Mouse (Mus musculus) mouse trophoblast stem cell (cell line): ENCODE measurements around the gene Il1r2.

Experiments used
- in situ Hi-C, 2 experiments: fragments of 300-500 bp; cut with MseI, MboI; formaldehyde crosslinking; loops; 2 replicates in 1 of 2; 3 replicates in 1 of 2; pipeline ENCODE4 v1.15.1; 2025

Il1r2 gene

GRCm38 (mm10) chr1:40059122-40059774 is 14.6 kb upstream of the Il1r2 start:
- in situ Hi-C loops = no loop called here

- in situ Hi-C loops = no loop called here
Measured at GRCm38 (mm10) chr1:40061359-40061758, 12.5 kb upstream of the Il1r2 start.

GRCm38 (mm10) chr1:40063409-40063808 is 10.5 kb upstream of the Il1r2 start:
- in situ Hi-C loops = no loop called here

GRCm38 (mm10) chr1:40064508-40064907 is 9.4 kb upstream of the Il1r2 start:
- in situ Hi-C loops = no loop called here

GRCm38 (mm10) chr1:40072558-40072957 is 1.3 kb upstream of the Il1r2 start:
- in situ Hi-C loops = no loop called here

- in situ Hi-C loops = no loop called here
Measured at GRCm38 (mm10) chr1:40077328-40077727, 3.4 kb downstream of the Il1r2 start.

- in situ Hi-C loops = no loop called here
Measured at GRCm38 (mm10) chr1:40081041-40081440, 7.2 kb downstream of the Il1r2 start.

GRCm38 (mm10) chr1:40084386-40084785 is 10.5 kb downstream of the Il1r2 start:
- in situ Hi-C loops = no loop called here

GRCm38 (mm10) chr1:40085403-40086182 is 11.7 kb downstream of the Il1r2 start:
- in situ Hi-C loops = no loop called here

GRCm38 (mm10) chr1:40091160-40091559 is 17.3 kb downstream of the Il1r2 start:
- in situ Hi-C loops = no loop called here

GRCm38 (mm10) chr1:40092541-40092940 is 18.7 kb downstream of the Il1r2 start:
- in situ Hi-C loops = no loop called here

GRCm38 (mm10) chr1:40094601-40095304 is 20.9 kb downstream of the Il1r2 start:
- in situ Hi-C loops = no loop called here

GRCm38 (mm10) chr1:40095585-40095984 is 21.7 kb downstream of the Il1r2 start:
- in situ Hi-C loops = no loop called here

GRCm38 (mm10) chr1:40106306-40106705 is 32.4 kb downstream of the Il1r2 start:
- in situ Hi-C loops = no loop called here

- in situ Hi-C loops = no loop called here
Measured at GRCm38 (mm10) chr1:40106719-40107118, 32.8 kb downstream of the Il1r2 start.

- in situ Hi-C loops = no loop called here
Measured at GRCm38 (mm10) chr1:40107971-40108749, 34.3 kb downstream of the Il1r2 start.

GRCm38 (mm10) chr1:40109736-40110135 is 35.9 kb downstream of the Il1r2 start:
- in situ Hi-C loops = loop anchor here in 1 of 2 experiments (10.0 kb wide), 1 partner anchor 435 kb away; no protein-coding TSS in a partner anchor

GRCm38 (mm10) chr1:40115271-40115670 is 41.4 kb downstream of the Il1r2 start:
- in situ Hi-C loops = loop anchor here (5.0 to 10.0 kb wide), 2 partner anchors 262 to 430 kb away; no protein-coding TSS in a partner anchor

- in situ Hi-C loops = loop anchor here (5.0 to 10.0 kb wide), 2 partner anchors 261 to 428 kb away; no protein-coding TSS in a partner anchor
Measured at GRCm38 (mm10) chr1:40116422-40116821, 42.5 kb downstream of the Il1r2 start.

GRCm38 (mm10) chr1:40117565-40117964 is 43.7 kb downstream of the Il1r2 start:
- in situ Hi-C loops = loop anchor here (5.0 to 10.0 kb wide), 2 partner anchors 260 to 427 kb away; no protein-coding TSS in a partner anchor

- in situ Hi-C loops = no loop called here
Measured at GRCm38 (mm10) chr1:40124237-40124636, 50.4 kb downstream of the Il1r2 start.
